ENCODE assay signal across 12 mouse cellular contexts in the genomic region with DNA sequence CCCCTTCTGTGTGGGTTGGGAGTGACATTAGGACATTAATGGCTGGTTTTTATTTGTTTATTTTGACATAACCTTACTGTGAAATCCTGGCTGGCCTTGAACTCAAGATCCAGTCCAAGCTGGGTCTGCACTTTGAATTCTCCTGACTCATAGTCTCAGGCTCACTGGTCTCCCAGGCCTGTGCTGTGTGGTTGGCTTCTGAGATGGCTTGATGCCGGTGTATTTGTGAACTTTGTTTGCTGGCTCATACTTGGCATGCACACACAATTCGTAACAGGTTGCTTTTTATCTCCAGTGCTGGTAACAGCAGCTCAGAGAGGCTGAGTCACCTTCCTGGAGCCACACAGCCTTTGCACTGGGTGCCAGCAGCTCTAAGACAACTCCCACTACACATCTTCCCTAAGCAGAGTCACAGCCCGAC. TPM values are rescaled to one million over a fixed set of nuclear protein-coding genes. Genes with fewer than 3 reads are reported as not detected.
DNase-seq lines count a peak whose midpoint lies in the region; TF ChIP-seq lines count a peak whose summit lies in the region.
"Had no signal": no experiment of that assay in that cellular context is flagged by ENCODE, and none has a peak within 500 bp of the region (broad histone marks: within the 10 kb centered on the region; RNA-seq: fewer than 3 reads in every experiment).

No protein-coding gene starts in this region.

- WGBS in liver, adult 2 months = 22% methylated on average over 3 of the region's 3 CpGs

- H3K4me3 ChIP-seq in left cerebral cortex, adult 2 months = no peak overlapping the region
- H3K4me3 ChIP-seq in liver, adult 2 months (ENCODE audit: insufficient read depth, low read depth, low read length) = no peak overlapping the region
- H3K4me3 ChIP-seq: gastrocnemius, adult 2 months; hindbrain, embryonic 15.5 days had no signal

- H3K27ac ChIP-seq in left cerebral cortex, adult 2 months = 0 out of 2 replicates have a peak overlapping the region, but pooled peaks have one; percentile 15
- peak overlapping the region; percentile 87 for H3K27ac ChIP-seq in liver, adult 2 months (replicated peaks; ENCODE audit: insufficient read depth, low read depth, low read length)
- H3K27ac ChIP-seq: gastrocnemius, adult 2 months; hindbrain, embryonic 15.5 days had no signal

- peaks cover 27% of the 10 kb centered on the region for H3K4me1 ChIP-seq in liver, adult 2 months (ENCODE audit: control insufficient read depth, insufficient read depth, low read length)

- peak; percentile 87 for DNase-seq in adrenal gland, adult 2 months
- DNase-seq in adrenal gland, postnatal 4 days (ENCODE audit: low spot score in 2 of 2) = no peak
- no peak for DNase-seq in left cerebral cortex, adult 2 months (ENCODE audit: extremely low spot score in 1 of 2, low spot score in 2 of 2)
- DNase-seq in left cerebral cortex, postnatal 10 days (ENCODE audit: extremely low spot score in 1 of 2, low spot score in 2 of 2) = no peak
- peak; percentile 100 for DNase-seq in liver, adult 2 months (ENCODE audit: extremely low read depth, low read depth, low spot score)
- DNase-seq in telencephalon, adult 2 months (ENCODE audit: low read depth, low spot score) = peak; percentile 55
- no peak for DNase-seq in layer of hippocampus, adult 8-10 months (ENCODE audit: low spot score in 2 of 2)
- no peak for DNase-seq in thymus, postnatal 10 days (ENCODE audit: low spot score in 2 of 2)
- DNase-seq: gastrocnemius, adult 2 months; left cerebral cortex, postnatal 4 days; lung, postnatal 36 days had no signal

- TF ChIP-seq POLR2A in liver, adult 2 months (IDR thresholded peaks at IDR 0.05; ENCODE audit: extremely low read depth, insufficient read depth, low read length) = no peak

- H3K9ac ChIP-seq in liver, adult 2 months (ENCODE audit: low read depth, low read length) = peak overlapping the region; percentile 11; the same call in 1 of the 2 replicates
- H3K9ac ChIP-seq: hindbrain, embryonic 15.5 days had no signal

- no peak for TF ChIP-seq CTCF in left cerebral cortex, adult 2 months (IDR thresholded peaks at IDR 0.05)
- no peak for TF ChIP-seq CTCF in liver, adult 2 months (IDR thresholded peaks at IDR 0.05; ENCODE audit: low read depth, low read length)

- H3K27me3 ChIP-seq in liver, adult 2 months (ENCODE audit: control insufficient read depth, insufficient read depth, low read length) = no peaks in the 10 kb centered on the region
- H3K27me3 ChIP-seq: hindbrain, embryonic 15.5 days had no signal

- intact Hi-C loops in left cerebral cortex, adult 2 months (cut with DNase I) = no loop called here
- intact Hi-C loops in left cerebral cortex, postnatal 10 days (cut with DNase I) = no loop called here

- H3K79me2 ChIP-seq in liver, adult 2 months (ENCODE audit: control insufficient read depth, insufficient read depth, low read length) = peaks cover 9% of the 10 kb centered on the region; the same call in 1 of the 2 replicates

- peaks cover 22% of the 10 kb centered on the region; the same call in 1 of the 2 replicates for H3K36me3 ChIP-seq in liver, adult 2 months (ENCODE audit: control insufficient read depth, insufficient read depth, low read length)

RNA-seq across cellular contexts. Expression of gene Kxd1, which starts 2.0 kb away (rescaled TPM):
- total RNA-seq in adrenal gland, adult 2 months (2021) = 10 to 100 TPM; 75.9 to 82.8 TPM
- polyA plus RNA-seq in adrenal gland, adult 2 months (2012; rRNA removed) = 83.0 and 87.3 TPM in 2 replicates
- 10 to 100 TPM; 80.4 to 80.5 TPM for total RNA-seq in adrenal gland, postnatal 4 days (2021)
- 10 to 100 TPM; 39.8 to 44.4 TPM for total RNA-seq in left cerebral cortex, adult 2 months (2021)
- total RNA-seq in left cerebral cortex, postnatal 10 days (2021) = 10 to 100 TPM; 37.5 to 41.2 TPM
- 36.7 and 42.6 TPM in 2 replicates for total RNA-seq in liver, adult 2 months (2014; rRNA removed)
- polyA plus RNA-seq in liver, adult 2 months (2012; rRNA removed) = 68.4 and 72.3 TPM in 2 replicates
- 10 to 100 TPM; 36.7 to 46.9 (median 39.6) TPM for total RNA-seq in layer of hippocampus, adult 8-10 months (2022)

RNA-seq across cellular contexts. Expression of gene Fkbp8, which starts 2.2 kb away (rescaled TPM):
- total RNA-seq in adrenal gland, adult 2 months (2021) = 100 to 1,000 TPM; 269 to 287 TPM
- polyA plus RNA-seq in adrenal gland, adult 2 months (2012; rRNA removed) = 602 and 610 TPM in 2 replicates
- total RNA-seq in adrenal gland, postnatal 4 days (2021) = 100 to 1,000 TPM; 315 to 322 TPM
- 100 to 1,000 TPM; 392 to 410 TPM for total RNA-seq in left cerebral cortex, adult 2 months (2021)
- 100 to 1,000 TPM; 361 to 375 TPM for total RNA-seq in left cerebral cortex, postnatal 10 days (2021)
- 271 and 321 TPM in 2 replicates for total RNA-seq in liver, adult 2 months (2014; rRNA removed)
- 455 and 489 TPM in 2 replicates for polyA plus RNA-seq in liver, adult 2 months (2012; rRNA removed)
- total RNA-seq in layer of hippocampus, adult 8-10 months (2022) = 100 to 1,000 TPM; 420 to 440 (median 425) TPM

RNA-seq across cellular contexts. Expression of gene Ell, which starts 9.5 kb away (rescaled TPM):
- 10 to 100 TPM; 26.1 to 29.6 TPM for total RNA-seq in adrenal gland, adult 2 months (2021)
- polyA plus RNA-seq in adrenal gland, adult 2 months (2012; rRNA removed) = 31.1 and 36.1 TPM in 2 replicates
- total RNA-seq in adrenal gland, postnatal 4 days (2021) = 10 to 100 TPM; 31.0 to 32.4 TPM
- total RNA-seq in left cerebral cortex, adult 2 months (2021) = 10 to 100 TPM; 18.6 to 20.8 TPM
- total RNA-seq in left cerebral cortex, postnatal 10 days (2021) = 10 to 100 TPM; 15.1 to 18.5 TPM
- 10.0 and 13.6 TPM in 2 replicates for total RNA-seq in liver, adult 2 months (2014; rRNA removed)
- 19.6 and 25.0 TPM in 2 replicates for polyA plus RNA-seq in liver, adult 2 months (2012; rRNA removed)
- total RNA-seq in layer of hippocampus, adult 8-10 months (2022) = 10 to 100 TPM; 19.6 to 22.0 (median 20.8) TPM

RNA-seq across cellular contexts. Expression of gene Uba52, which starts 19.1 kb away (rescaled TPM):
- total RNA-seq in adrenal gland, adult 2 months (2021) = 1,000 to 10,000 TPM; 1,627 to 1,685 TPM
- polyA plus RNA-seq in adrenal gland, adult 2 months (2012; rRNA removed) = 619 and 1,322 TPM in 2 replicates
- total RNA-seq in adrenal gland, postnatal 4 days (2021) = 1,000 to 10,000 TPM; 1,529 to 1,618 TPM
- total RNA-seq in left cerebral cortex, adult 2 months (2021) = 100 to 1,000 TPM; 788 to 861 TPM
- 1,000 to 10,000 TPM in 1 of 2 experiments, 100 to 1,000 TPM in 1; 991 to 1,007 TPM for total RNA-seq in left cerebral cortex, postnatal 10 days (2021)
- total RNA-seq in liver, adult 2 months (2014; rRNA removed) = 750 and 1,062 TPM in 2 replicates
- polyA plus RNA-seq in liver, adult 2 months (2012; rRNA removed) = 596 and 770 TPM in 2 replicates
- total RNA-seq in layer of hippocampus, adult 8-10 months (2022) = 1,000 to 10,000 TPM in 2 of 4 experiments, 100 to 1,000 TPM in 2; 772 to 1,065 (median 933) TPM

RNA-seq across cellular contexts. Expression of gene Rex1bd, which starts 23.2 kb away (rescaled TPM):
- 100 to 1,000 TPM; 148 to 164 TPM for total RNA-seq in adrenal gland, adult 2 months (2021)
- polyA plus RNA-seq in adrenal gland, adult 2 months (2012; rRNA removed) = 327 and 373 TPM in 2 replicates
- 100 to 1,000 TPM; 105 to 109 TPM for total RNA-seq in adrenal gland, postnatal 4 days (2021)
- total RNA-seq in left cerebral cortex, adult 2 months (2021) = 100 to 1,000 TPM; 108 to 110 TPM
- total RNA-seq in left cerebral cortex, postnatal 10 days (2021) = 100 to 1,000 TPM in 1 of 2 experiments, 10 to 100 TPM in 1; 95.1 to 106 TPM
- 60.8 and 75.2 TPM in 2 replicates for total RNA-seq in liver, adult 2 months (2014; rRNA removed)
- 141 and 152 TPM in 2 replicates for polyA plus RNA-seq in liver, adult 2 months (2012; rRNA removed)
- total RNA-seq in layer of hippocampus, adult 8-10 months (2022) = 100 to 1,000 TPM in 2 of 4 experiments, 10 to 100 TPM in 2; 86.4 to 104 (median 97.3) TPM

Comparison
In these comparisons a context has a peak if more than half of its experiments do, and no peak if none do; other contexts are left out.
1. DNase-seq: peak in adrenal gland, adult 2 months (single experiment), liver, adult 2 months (single experiment) and telencephalon, adult 2 months (single experiment); none in adrenal gland, postnatal 4 days (0 of 2), left cerebral cortex, adult 2 months (0 of 2), left cerebral cortex, postnatal 10 days (0 of 2), layer of hippocampus, adult 8-10 months (0 of 2) and thymus, postnatal 10 days (0 of 2).